Mouse (Mus musculus) spleen, adult 10 weeks (tissue): Measurements from ENCODE around the gene Hand2. TPM values are rescaled to one million over a fixed set of nuclear protein-coding genes. Genes with fewer than 3 reads are reported as not detected.

Experiments used
- polyA plus RNA-seq: library from polyadenylated mRNA; stranded (reverse); fragments of 350-450 nt; fragmentation: Illumina TruSeq; extraction: RNeasy Lipid Tissue Mini Kit (QIAGEN cat#74804); gene quantifications from one replicate; pipeline ENCODE4 v1.2.3, GENCODE M21; 2015; ENCODE audit warnings: low replicate concordance; ENCODE audit not compliant: insufficient read depth

The Hand2 gene
- polyA plus RNA-seq = 0.79 TPM

DNA sequence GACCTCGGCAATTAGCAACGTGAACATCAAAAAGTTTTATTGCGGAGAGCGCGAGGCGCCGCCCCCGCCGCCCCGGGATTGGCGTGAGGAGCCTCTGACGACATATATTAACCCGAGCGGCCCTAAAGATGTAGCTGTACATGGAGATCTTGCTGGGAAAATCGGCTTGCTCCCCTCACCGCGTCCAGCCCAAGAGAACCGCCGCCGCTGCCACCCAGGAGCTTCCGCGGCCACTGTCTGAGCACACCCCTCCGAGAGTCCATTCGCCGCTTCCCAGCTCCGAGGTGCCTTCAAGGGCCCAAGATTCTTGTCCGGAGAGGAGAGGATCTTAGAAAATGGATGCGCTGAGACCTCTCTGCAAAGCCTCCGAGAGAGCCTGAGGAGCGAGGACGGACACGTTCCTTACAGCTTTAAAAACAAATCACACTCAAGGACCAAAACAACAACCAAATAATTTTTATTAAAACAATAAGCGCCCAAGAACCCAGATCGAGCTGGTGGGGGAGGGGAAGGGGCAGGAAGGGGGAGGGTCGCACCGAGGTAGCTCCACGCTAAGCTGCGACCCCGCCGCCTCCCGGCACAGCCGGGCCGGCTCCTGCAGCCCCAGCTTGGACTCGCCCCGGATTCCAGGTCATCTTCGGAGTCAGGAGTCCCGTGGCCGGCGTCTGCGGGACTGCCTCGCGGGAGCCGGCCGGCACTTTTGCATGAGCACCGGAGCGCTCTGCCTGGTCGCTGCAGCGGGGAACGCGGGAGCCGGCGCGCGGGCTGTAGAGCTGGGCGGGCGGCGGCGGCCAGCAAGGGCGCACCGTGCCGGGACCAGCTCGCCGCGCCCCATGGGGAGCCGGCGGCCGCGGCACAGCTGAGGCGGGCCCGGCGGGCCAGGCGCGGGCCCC, at the start of gene Hand2:
Hand2 (plus strand) TSS at position 133 of the 893 bp plus-strand sequence.

Other genes starting within 250 kb of the Hand2 start
- not detected for gene Scrg1, start 134.9 kb downstream of the Hand2 start, polyA plus RNA-seq
- gene Sap30, start 166.9 kb downstream of the Hand2 start, polyA plus RNA-seq = 19.5 TPM
- 118 TPM for gene Hmgb2, start 190.9 kb downstream of the Hand2 start, polyA plus RNA-seq